Mouse (Mus musculus) liver, postnatal 0 days (tissue): ENCODE measurements around the gene Xylt1. TPM values are rescaled to one million over a fixed set of nuclear protein-coding genes. Genes with fewer than 3 reads are reported as not detected.

ENCODE experiments used
- ATAC-seq: fragments of 200-750 bp; cut with Nextera tagmentation; 2 replicates; pipeline ENCODE4 v1.8.0; 2017; ENCODE audit warnings: mild to moderate bottlenecking, moderate library complexity
- DNase-seq: peaks from one replicate; pipeline ENCODE4 v3.0.0-alpha.2; 2016
- H3K27ac ChIP-seq: fragments of 300-500 bp; sonication (generic); 2 replicates; pipeline ENCODE4 v1.5.1; 2014; ENCODE audit warnings: antibody characterized with exemption, moderate library complexity, mild to moderate bottlenecking, low read depth
- H3K27me3 ChIP-seq: fragments of 300-500 bp; sonication (generic); 2 replicates; pipeline ENCODE4 v1.6.1; 2014; ENCODE audit warnings: low read length, control low read depth, mixed read lengths; ENCODE audit not compliant: insufficient read depth
- H3K36me3 ChIP-seq: fragments of 300-500 bp; sonication (generic); replicated peaks from 2 replicates; pipeline ENCODE4 v1.6.1; 2014; ENCODE audit warnings: mild to moderate bottlenecking, control low read depth, low read length, moderate library complexity, mixed read lengths; ENCODE audit not compliant: insufficient read depth
- H3K4me1 ChIP-seq: fragments of 300-500 bp; sonication (generic); 2 replicates; pipeline ENCODE4 v1.6.1; 2014; ENCODE audit warnings: antibody characterized with exemption, mild to moderate bottlenecking, control low read depth; ENCODE audit not compliant: insufficient read depth
- H3K4me2 ChIP-seq: fragments of 300-500 bp; sonication (generic); 2 replicates; pipeline ENCODE4 v1.6.1; 2014; ENCODE audit warnings: low read depth, mild to moderate bottlenecking, low read length, moderate library complexity, mixed read lengths
- H3K4me3 ChIP-seq: fragments of 300-500 bp; sonication (generic); 2 replicates; pipeline ENCODE4 v1.5.1; 2014; ENCODE audit warnings: low read depth, low read length
- H3K9ac ChIP-seq: fragments of 300-500 bp; sonication (generic); replicated peaks from 2 replicates; pipeline ENCODE4 v1.6.1; 2014; ENCODE audit warnings: mild to moderate bottlenecking, moderate library complexity
- H3K9me3 ChIP-seq: fragments of 300-500 bp; sonication (generic); 2 replicates; pipeline ENCODE4 v1.6.1; 2016; ENCODE audit warnings: mild to moderate bottlenecking, control low read depth, low read length, mixed read lengths
- CTCF ChIP-seq: sonication (generic); IDR thresholded peaks from 2 replicates; pipeline ENCODE4 v1.5.1; 2016; ENCODE audit warnings: antibody characterized with exemption, low read depth
- EP300 ChIP-seq: IDR thresholded peaks from 2 replicates; pipeline ENCODE4 v1.6.1; 2016; ENCODE audit warnings: antibody characterized with exemption, low read depth, mild to moderate bottlenecking
- WGBS: fragments of 180-500 bp; shearing (Covaris S2); extraction: QIAGEN DNeasy Blood & Tissue Kit; methylation state at CpG from one replicate; pipeline ENCODE4 v1.1.7; 2014; ENCODE audit not compliant: insufficient replicate concordance; 5-methylcytosine and 5-hydroxymethylcytosine counted together
- polyA plus RNA-seq: library from polyadenylated mRNA; unstranded; fragments of >200 nt; fragmentation: Nextera tagmentation; extraction: Ambion mirVana; gene quantifications from 2 replicates; pipeline ENCODE4 v1.2.1, GENCODE M21; 2015

Gene Xylt1
- polyA plus RNA-seq, 1 experiment from 2014 or later: 0.31 TPM

DNA sequence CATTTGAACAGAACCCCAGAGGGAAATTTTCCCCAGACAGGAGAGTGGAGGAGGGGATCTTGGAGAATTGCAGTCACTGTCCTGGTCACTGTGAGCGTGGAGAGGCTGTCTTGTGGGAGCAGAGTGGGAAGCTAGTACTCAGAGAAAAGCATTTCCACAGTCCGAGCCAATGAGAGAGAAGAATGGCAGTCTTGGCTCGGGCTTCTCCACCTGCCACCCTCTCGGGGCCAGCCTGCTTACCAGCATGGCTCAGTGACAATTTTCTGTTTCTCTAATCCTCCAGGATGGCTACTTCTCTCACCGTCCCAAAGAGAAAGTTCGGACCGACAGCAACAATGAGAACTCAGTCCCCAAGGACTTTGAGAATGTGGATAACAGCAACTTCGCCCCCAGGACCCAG, 167.5 kb downstream of the Xylt1 start:
- DNase-seq: no peak
- Histone ChIP-seq H3K27ac (no peak overlapping the region), H3K9ac (no peak overlapping the region), H3K27me3 (no peaks in the 10 kb centered on the region), H3K4me1 (0 out of 2 replicates have a peak, but pooled peaks cover 4% of the 10 kb centered on the region), H3K9me3 (no peaks in the 10 kb centered on the region), H3K4me3 (no peak overlapping the region), H3K4me2 (no peak overlapping the region), H3K36me3 (no peaks in the 10 kb centered on the region)
- TF ChIP-seq EP300 (no peak), CTCF (no peak)
- no peak for ATAC-seq
- 81% methylated on average over 8 of the region's 8 CpGs for WGBS

- TF ChIP-seq CTCF: no peak
- no peak for TF ChIP-seq EP300
- Histone ChIP-seq H3K4me3 (no peak overlapping the region), H3K4me1 (0 out of 2 replicates have a peak, but pooled peaks cover 4% of the 10 kb centered on the region), H3K9me3 (no peaks in the 10 kb centered on the region), H3K4me2 (no peak overlapping the region), H3K27me3 (no peaks in the 10 kb centered on the region), H3K27ac (no peak overlapping the region), H3K9ac (no peak overlapping the region), H3K36me3 (no peaks in the 10 kb centered on the region)
- WGBS: 84% methylated on average over 16 of the region's 16 CpGs
- DNase-seq: no peak
- no peak for ATAC-seq
Measured at GRCm38 (mm10) chr7:117550916-117551549, 170.3 kb downstream of the Xylt1 start.

- DNase-seq: no peak
- 60% methylated on average over 12 of the region's 12 CpGs for WGBS
- no peak overlapping the region for H3K27ac ChIP-seq
- no peak for ATAC-seq
- TF ChIP-seq CTCF (no peak), EP300 (no peak)
- H3K4me2 ChIP-seq: no peak overlapping the region
- 0 out of 2 replicates have a peak, but pooled peaks cover 4% of the 10 kb centered on the region for H3K4me1 ChIP-seq
- H3K9me3 ChIP-seq: no peaks in the 10 kb centered on the region
- no peak overlapping the region for H3K9ac ChIP-seq
- H3K27me3 ChIP-seq: no peaks in the 10 kb centered on the region
- no peaks in the 10 kb centered on the region for H3K36me3 ChIP-seq
- H3K4me3 ChIP-seq: no peak overlapping the region
Measured at GRCm38 (mm10) chr7:117553228-117553627, 172.4 kb downstream of the Xylt1 start.

DNA sequence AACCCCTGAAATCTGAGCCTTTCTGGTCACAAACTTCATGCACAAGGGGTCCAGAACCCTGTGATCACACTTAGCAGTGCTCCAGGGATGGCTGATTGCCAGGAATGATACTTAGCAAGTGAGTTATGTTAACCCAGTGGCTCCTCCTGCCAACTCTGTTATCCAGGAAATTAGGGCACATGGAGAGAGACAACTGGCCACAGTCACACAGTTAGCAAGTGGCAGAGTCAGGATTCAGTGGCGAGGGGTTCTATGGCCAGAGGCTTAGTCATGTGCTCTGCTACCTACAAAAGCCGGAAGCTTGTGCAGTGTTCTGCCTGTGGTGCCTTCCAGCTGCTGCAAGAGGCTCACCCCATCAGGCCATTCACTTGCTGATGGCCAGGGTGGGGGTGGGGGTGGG, 175.0 kb downstream of the Xylt1 start:
- Histone ChIP-seq H3K27ac (no peak overlapping the region), H3K4me1 (0 out of 2 replicates have a peak, but pooled peaks cover 4% of the 10 kb centered on the region), H3K27me3 (no peaks in the 10 kb centered on the region), H3K36me3 (no peaks in the 10 kb centered on the region), H3K4me3 (no peak overlapping the region), H3K9ac (no peak overlapping the region), H3K9me3 (no peaks in the 10 kb centered on the region), H3K4me2 (no peak overlapping the region)
- ATAC-seq (no peak), DNase-seq (no peak)
- 65% methylated on average over 2 of the region's 2 CpGs for WGBS
- TF ChIP-seq EP300 (no peak), CTCF (no peak)

DNA sequence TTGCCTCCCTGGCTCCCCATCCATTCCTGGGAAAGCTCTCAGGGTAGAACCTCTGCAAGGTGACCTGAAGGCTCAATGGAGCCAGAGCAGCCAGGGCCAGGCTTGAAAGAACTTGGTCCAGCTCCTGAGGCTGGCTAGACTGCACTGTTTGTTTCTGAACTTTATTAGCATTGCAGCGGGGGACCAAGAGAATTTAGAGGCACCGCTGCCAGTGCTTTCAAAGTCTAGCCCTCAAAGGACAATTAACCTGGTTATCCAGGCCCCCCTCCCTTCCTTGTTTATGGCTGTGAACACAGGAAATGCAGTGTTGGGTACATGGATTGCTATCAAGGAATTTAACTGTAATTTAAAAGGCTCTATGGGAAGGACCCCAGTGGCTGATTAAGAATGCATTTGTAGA, 177.4 kb downstream of the Xylt1 start:
- Histone ChIP-seq H3K27me3 (no peaks in the 10 kb centered on the region), H3K4me1 (no peaks in the 10 kb centered on the region), H3K9ac (no peak overlapping the region), H3K9me3 (no peaks in the 10 kb centered on the region), H3K36me3 (no peaks in the 10 kb centered on the region), H3K27ac (no peak overlapping the region), H3K4me3 (no peak overlapping the region), H3K4me2 (no peak overlapping the region)
- no peak for TF ChIP-seq EP300
- no peak for TF ChIP-seq CTCF
- no peak for DNase-seq
- 85% methylated on average over 2 of the region's 2 CpGs for WGBS
- no peak for ATAC-seq

DNA sequence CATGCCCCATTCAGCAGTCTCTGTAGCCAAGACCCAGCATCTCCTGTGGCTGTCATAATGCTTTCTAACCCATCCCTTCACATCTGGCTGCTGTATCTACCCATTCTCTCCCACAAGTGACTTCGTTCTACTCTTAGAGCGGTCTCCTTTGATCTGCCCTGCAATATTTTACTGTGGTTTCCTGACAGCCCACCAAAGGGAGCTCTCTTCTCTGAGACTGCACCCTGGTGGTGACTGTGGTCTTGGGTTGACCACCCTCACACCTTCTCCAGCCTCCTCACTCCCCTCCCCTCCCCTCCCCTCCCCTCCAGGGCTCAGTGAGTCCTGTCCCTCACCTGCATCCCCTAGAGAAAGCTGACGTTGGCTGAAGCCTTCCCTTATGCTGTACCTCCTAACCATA, 178.3 kb downstream of the Xylt1 start:
- WGBS: 56% methylated on average over 3 of the region's 3 CpGs
- TF ChIP-seq CTCF: peak; percentile 21; the same call in 1 of the 2 replicates
- no peak for TF ChIP-seq EP300

More for the DNA sequence above, 178.3 kb downstream of the Xylt1 start:
- Histone ChIP-seq H3K4me1 (no peaks in the 10 kb centered on the region), H3K9me3 (no peaks in the 10 kb centered on the region), H3K27ac (no peak overlapping the region), H3K36me3 (no peaks in the 10 kb centered on the region), H3K9ac (no peak overlapping the region), H3K27me3 (no peaks in the 10 kb centered on the region), H3K4me3 (no peak overlapping the region), H3K4me2 (no peak overlapping the region)
- ATAC-seq: no peak
- no peak for DNase-seq
